Mouse (Mus musculus) liver, embryonic 14.5 days (tissue): Measurements from ENCODE around the gene 4931440F15Rik.

Experiments
- CTCF ChIP-seq: IDR thresholded peaks from 2 replicates; pipeline ENCODE4 v1.5.1; 2016; ENCODE audit warnings: antibody characterized with exemption, low read depth, control low read depth
- EP300 ChIP-seq: IDR thresholded peaks from 2 replicates; pipeline ENCODE4 v1.6.1; 2016; ENCODE audit warnings: antibody characterized with exemption, low read depth

GRCm38 (mm10) chr11:29795106-29795505, 30.4 kb downstream of the 4931440F15Rik start:
- no peak for TF ChIP-seq CTCF
- no peak for TF ChIP-seq EP300
